Mouse (Mus musculus): ENCODE data around the gene Kctd5.

GRCm38 (mm10) chr17:24008105-24008504, 65.2 kb downstream of the Kctd5 start:
- no peak for TF ChIP-seq CTCF (IDR thresholded peaks at IDR 0.05)
- TF ChIP-seq EP300 (IDR thresholded peaks at IDR 0.05), result no peak

All from lung, postnatal 0 days (tissue).